Mouse (Mus musculus) lung, postnatal 25 days (tissue): ENCODE results near the gene Olfr183.
"Not testable (repeated sequence)": the region's sequence is repeated elsewhere in the genome, so short reads cannot be mapped to it uniquely, and the experiment has no call there.

Experiments used
- DNase-seq: peaks from one replicate; pipeline ENCODE4 v3.0.0; 2022; ENCODE audit warnings: low spot score

Gene Olfr183

GRCm38 (mm10) chr16:58995057-58995456 is at the start of gene Olfr183:
Olfr183 (plus strand) TSS chr16:58995357.
- DNase-seq = no peak

GRCm38 (mm10) chr16:59007146-59007545 is 12.0 kb downstream of the Olfr183 start:
- no peak for DNase-seq

GRCm38 (mm10) chr16:59013357-59014018 is 18.3 kb downstream of the Olfr183 start:
- no peak for DNase-seq

GRCm38 (mm10) chr16:59030191-59030590 is 35.0 kb downstream of the Olfr183 start, which contains the start of gene Olfr186:
Olfr186 (minus strand) TSS chr16:59030291.
- DNase-seq = no peak

- DNase-seq = no peak
Observed at GRCm38 (mm10) chr16:59039710-59040109, 44.6 kb downstream of the Olfr183 start, which contains the start of gene Olfr187. Olfr187 (minus strand) TSS chr16:59039767.

- DNase-seq = no peak
Observed at GRCm38 (mm10) chr16:59045835-59046234, 50.7 kb downstream of the Olfr183 start.

GRCm38 (mm10) chr16:59047579-59047978 is 52.4 kb downstream of the Olfr183 start:
- no peak for DNase-seq

- DNase-seq = no peak
Observed at GRCm38 (mm10) chr16:59048860-59049259, 53.7 kb downstream of the Olfr183 start.

- DNase-seq = not testable (repeated sequence)
Observed at GRCm38 (mm10) chr16:59049286-59049685, 54.1 kb downstream of the Olfr183 start.
